Mouse (Mus musculus) cerebellum, adult 11-12 months (tissue): ENCODE measurements around the gene Flvcr2.

Experiments
- DNase-seq: peaks from one replicate; pipeline ENCODE4 v3.0.0; 2022

Flvcr2 gene

GRCm38 (mm10) chr12:85736203-85736602 lies 10.1 kb upstream of the Flvcr2 start:
- DNase-seq: no peak

- no peak for DNase-seq
Measured at GRCm38 (mm10) chr12:85736960-85737359, 9.4 kb upstream of the Flvcr2 start.

- no peak for DNase-seq
Measured at GRCm38 (mm10) chr12:85746696-85747219, 419 bp downstream of the Flvcr2 start.

- DNase-seq: no peak
Measured at GRCm38 (mm10) chr12:85747343-85747742, 1.0 kb downstream of the Flvcr2 start.

- DNase-seq: no peak
Measured at GRCm38 (mm10) chr12:85749861-85750260, 3.5 kb downstream of the Flvcr2 start.

- no peak for DNase-seq
Measured at GRCm38 (mm10) chr12:85752116-85752515, 5.8 kb downstream of the Flvcr2 start.

GRCm38 (mm10) chr12:85753223-85753622 lies 6.9 kb downstream of the Flvcr2 start:
- DNase-seq: no peak

- no peak for DNase-seq
Measured at GRCm38 (mm10) chr12:85754611-85755265, 8.4 kb downstream of the Flvcr2 start.

- no peak for DNase-seq
Measured at GRCm38 (mm10) chr12:85756455-85756854, 10.1 kb downstream of the Flvcr2 start.

- DNase-seq: no peak
Measured at GRCm38 (mm10) chr12:85757074-85757473, 10.7 kb downstream of the Flvcr2 start.

GRCm38 (mm10) chr12:85758741-85759140 lies 12.4 kb downstream of the Flvcr2 start:
- no peak for DNase-seq

- no peak for DNase-seq
Measured at GRCm38 (mm10) chr12:85761471-85761870, 15.1 kb downstream of the Flvcr2 start.

- DNase-seq: no peak
Measured at GRCm38 (mm10) chr12:85764686-85765085, 18.3 kb downstream of the Flvcr2 start.

GRCm38 (mm10) chr12:85766287-85766686 lies 19.9 kb downstream of the Flvcr2 start:
- no peak for DNase-seq

- no peak for DNase-seq
Measured at GRCm38 (mm10) chr12:85767750-85768149, 21.4 kb downstream of the Flvcr2 start.

GRCm38 (mm10) chr12:85771356-85771755 lies 25.0 kb downstream of the Flvcr2 start:
- DNase-seq: no peak

- DNase-seq: no peak
Measured at GRCm38 (mm10) chr12:85778962-85779361, 32.6 kb downstream of the Flvcr2 start.

GRCm38 (mm10) chr12:85779707-85780106 lies 33.4 kb downstream of the Flvcr2 start:
- no peak for DNase-seq

- DNase-seq: no peak
Measured at GRCm38 (mm10) chr12:85781606-85782005, 35.3 kb downstream of the Flvcr2 start.

- DNase-seq: no peak
Measured at GRCm38 (mm10) chr12:85784916-85785815, 38.8 kb downstream of the Flvcr2 start.

- DNase-seq: no peak
Measured at GRCm38 (mm10) chr12:85792158-85792557, 45.8 kb downstream of the Flvcr2 start.

- no peak for DNase-seq
Measured at GRCm38 (mm10) chr12:85792821-85793346, 46.5 kb downstream of the Flvcr2 start.

- DNase-seq: no peak
Measured at GRCm38 (mm10) chr12:85794094-85794493, 47.8 kb downstream of the Flvcr2 start.

- DNase-seq: no peak
Measured at GRCm38 (mm10) chr12:85795551-85795950, 49.2 kb downstream of the Flvcr2 start.
